Mouse (Mus musculus) erythroid progenitor cell, adult 5-6 weeks (primary cell): ENCODE data around the gene Alox15. TPM values are rescaled to one million over a fixed set of nuclear protein-coding genes. Genes with fewer than 3 reads are reported as not detected.

ENCODE experiments used
- ATAC-seq: replicated peaks from 2 replicates; pipeline ENCODE4 v1.8.0; 2016; ENCODE audit warnings: moderate number of reproducible peaks, mild to moderate bottlenecking, moderate TSS enrichment, inconsistent platforms; ENCODE audit not compliant: poor library complexity, low FRiP score, severe bottlenecking
- total RNA-seq, 2 experiments: library from RNA; stranded (forward) in 1 of 2; stranded (reverse) in 1 of 2; fragments of 150-400 nt in 1 of 2; fragments of 186-747, 209-891 nt in 1 of 2; gene quantifications; 2 replicates each; pipeline versions ENCODE4 v1.2.3 to v1.2.4; 2015 to 2017; ENCODE audit warnings: low replicate concordance in 2 of 2

The Alox15 gene
- total RNA-seq, 2 experiments from 2014 or later: 5.7 to 17.6 TPM

- ATAC-seq: no peak
Observed at GRCm38 (mm10) chr11:70313833-70314232, 38.0 kb downstream of the Alox15 start.

GRCm38 (mm10) chr11:70309341-70309740, 42.5 kb downstream of the Alox15 start:
- 0 out of 2 replicates have a peak, but pooled peaks have one; percentile 52 for ATAC-seq

- ATAC-seq: no peak
Observed at GRCm38 (mm10) chr11:70308296-70308695, 43.5 kb downstream of the Alox15 start.

- no peak for ATAC-seq
Observed at GRCm38 (mm10) chr11:70306159-70306558, 45.7 kb downstream of the Alox15 start.

- ATAC-seq: no peak
Observed at GRCm38 (mm10) chr11:70302293-70302692, 49.5 kb downstream of the Alox15 start.

GRCm38 (mm10) chr11:70297836-70298454, 53.9 kb downstream of the Alox15 start:
- ATAC-seq: no peak

GRCm38 (mm10) chr11:70297405-70297804, 54.4 kb downstream of the Alox15 start:
- ATAC-seq: no peak

Other genes starting within 250 kb of the Alox15 start
- 4.2 and 5.0 TPM in 2 replicates for gene Mgl2, start 221.7 kb downstream of the Alox15 start, total RNA-seq (2015; ENCODE audit: low replicate concordance)
- 8.0 and 12.5 TPM in 2 replicates for gene Mgl2, start 221.7 kb downstream of the Alox15 start, total RNA-seq (2017; ENCODE audit: low replicate concordance)
- gene Clec10a, start 195.8 kb downstream of the Alox15 start, total RNA-seq (2015; ENCODE audit: low replicate concordance): 1.3 and 11.2 TPM in 2 replicates
- gene Clec10a, start 195.8 kb downstream of the Alox15 start, total RNA-seq (2017; ENCODE audit: low replicate concordance): 0.77 and 2.6 TPM in 2 replicates
- not detected in 2 replicates for gene Slc16a11, start 139.3 kb downstream of the Alox15 start, total RNA-seq (2015; ENCODE audit: low replicate concordance)
- gene Slc16a11, start 139.3 kb downstream of the Alox15 start, total RNA-seq (2017; ENCODE audit: low replicate concordance): not detected in 2 replicates
- gene Slc16a13, start 131.0 kb downstream of the Alox15 start, total RNA-seq (2015; ENCODE audit: low replicate concordance): 0.72 and 0.84 TPM in 2 replicates
- 0.39 and 2.3 TPM in 2 replicates for gene Slc16a13, start 131.0 kb downstream of the Alox15 start, total RNA-seq (2017; ENCODE audit: low replicate concordance)
- gene Bcl6b, start 122.2 kb downstream of the Alox15 start, total RNA-seq (2015; ENCODE audit: low replicate concordance): 1.8 TPM in 1 of 2 replicates, not detected in the other
- 0.61 and 2.3 TPM in 2 replicates for gene Bcl6b, start 122.2 kb downstream of the Alox15 start, total RNA-seq (2017; ENCODE audit: low replicate concordance)
- gene 0610010K14Rik, start 114.1 kb downstream of the Alox15 start, total RNA-seq (2015; ENCODE audit: low replicate concordance): 31.4 and 102 TPM in 2 replicates
- gene 0610010K14Rik, start 114.1 kb downstream of the Alox15 start, total RNA-seq (2017; ENCODE audit: low replicate concordance): 14.5 and 24.2 TPM in 2 replicates
- not detected in 2 replicates for gene Gm21988, start 112.2 kb downstream of the Alox15 start, total RNA-seq (2015; ENCODE audit: low replicate concordance)
- gene Gm21988, start 112.2 kb downstream of the Alox15 start, total RNA-seq (2017; ENCODE audit: low replicate concordance): 4.1 TPM in 1 of 2 replicates, not detected in the other
- 167 and 191 TPM in 2 replicates for gene Rnasek, start 112.2 kb downstream of the Alox15 start, total RNA-seq (2015; ENCODE audit: low replicate concordance)
- 21.3 and 24.1 TPM in 2 replicates for gene Rnasek, start 112.2 kb downstream of the Alox15 start, total RNA-seq (2017; ENCODE audit: low replicate concordance)
- gene Alox12, start 96.7 kb downstream of the Alox15 start, total RNA-seq (2015; ENCODE audit: low replicate concordance): 1.7 TPM in 1 of 2 replicates, not detected in the other
- 1.0 TPM in 1 of 2 replicates, not detected in the other for gene Alox12, start 96.7 kb downstream of the Alox15 start, total RNA-seq (2017; ENCODE audit: low replicate concordance)
- 0.42 TPM in 1 of 2 replicates, not detected in the other for gene Alox12e, start 29.4 kb downstream of the Alox15 start, total RNA-seq (2015; ENCODE audit: low replicate concordance)
- gene Alox12e, start 29.4 kb downstream of the Alox15 start, total RNA-seq (2017; ENCODE audit: low replicate concordance): not detected in 2 replicates
- gene Pelp1, start 58.0 kb upstream of the Alox15 start, total RNA-seq (2015; ENCODE audit: low replicate concordance): 3.2 and 8.4 TPM in 2 replicates
- 3.1 and 3.8 TPM in 2 replicates for gene Pelp1, start 58.0 kb upstream of the Alox15 start, total RNA-seq (2017; ENCODE audit: low replicate concordance)
- 30.6 and 51.2 TPM in 2 replicates for gene Arrb2, start 80.6 kb upstream of the Alox15 start, total RNA-seq (2015; ENCODE audit: low replicate concordance)
- 27.9 and 33.4 TPM in 2 replicates for gene Arrb2, start 80.6 kb upstream of the Alox15 start, total RNA-seq (2017; ENCODE audit: low replicate concordance)
- 11.9 and 18.0 TPM in 2 replicates for gene Med11, start 99.9 kb upstream of the Alox15 start, total RNA-seq (2015; ENCODE audit: low replicate concordance)
- 6.4 and 31.5 TPM in 2 replicates for gene Med11, start 99.9 kb upstream of the Alox15 start, total RNA-seq (2017; ENCODE audit: low replicate concordance)
- gene Zmynd15, start 107.4 kb upstream of the Alox15 start, total RNA-seq (2015; ENCODE audit: low replicate concordance): not detected in 2 replicates
- gene Zmynd15, start 107.4 kb upstream of the Alox15 start, total RNA-seq (2017; ENCODE audit: low replicate concordance): not detected in 2 replicates
- not detected in 2 replicates for gene Cxcl16, start 108.0 kb upstream of the Alox15 start, total RNA-seq (2015; ENCODE audit: low replicate concordance)
- not detected in 2 replicates for gene Cxcl16, start 108.0 kb upstream of the Alox15 start, total RNA-seq (2017; ENCODE audit: low replicate concordance)
- gene Tm4sf5, start 153.2 kb upstream of the Alox15 start, total RNA-seq (2015; ENCODE audit: low replicate concordance): not detected in 2 replicates
- not detected in 2 replicates for gene Tm4sf5, start 153.2 kb upstream of the Alox15 start, total RNA-seq (2017; ENCODE audit: low replicate concordance)
- not detected in 2 replicates for gene Vmo1, start 162.6 kb upstream of the Alox15 start, total RNA-seq (2015; ENCODE audit: low replicate concordance)
- not detected in 2 replicates for gene Vmo1, start 162.6 kb upstream of the Alox15 start, total RNA-seq (2017; ENCODE audit: low replicate concordance)
- gene Gltpd2, start 167.2 kb upstream of the Alox15 start, total RNA-seq (2015; ENCODE audit: low replicate concordance): not detected in 2 replicates
- gene Gltpd2, start 167.2 kb upstream of the Alox15 start, total RNA-seq (2017; ENCODE audit: low replicate concordance): not detected in 2 replicates
- 40.2 and 49.0 TPM in 2 replicates for gene Psmb6, start 173.3 kb upstream of the Alox15 start, total RNA-seq (2015; ENCODE audit: low replicate concordance)
- 52.0 and 74.6 TPM in 2 replicates for gene Psmb6, start 173.3 kb upstream of the Alox15 start, total RNA-seq (2017; ENCODE audit: low replicate concordance)
- gene Gm40193, start 180.9 kb upstream of the Alox15 start, total RNA-seq (2015; ENCODE audit: low replicate concordance): not detected in 2 replicates
- gene Gm40193, start 180.9 kb upstream of the Alox15 start, total RNA-seq (2017; ENCODE audit: low replicate concordance): not detected in 2 replicates
- gene Pld2, start 188.0 kb upstream of the Alox15 start, total RNA-seq (2015; ENCODE audit: low replicate concordance): not detected in 2 replicates
- 0.23 and 0.64 TPM in 2 replicates for gene Pld2, start 188.0 kb upstream of the Alox15 start, total RNA-seq (2017; ENCODE audit: low replicate concordance)
- gene Mink1, start 210.8 kb upstream of the Alox15 start, total RNA-seq (2015; ENCODE audit: low replicate concordance): 4.6 and 6.8 TPM in 2 replicates
- gene Mink1, start 210.8 kb upstream of the Alox15 start, total RNA-seq (2017; ENCODE audit: low replicate concordance): 2.8 and 4.5 TPM in 2 replicates